Mouse (Mus musculus): Measurements from ENCODE around the gene Gpatch2. TPM values are rescaled to one million over a fixed set of nuclear protein-coding genes. Genes with fewer than 3 reads are reported as not detected.

Gpatch2 gene
- polyA plus RNA-seq, 1 experiment: 11.6 TPM

DNA sequence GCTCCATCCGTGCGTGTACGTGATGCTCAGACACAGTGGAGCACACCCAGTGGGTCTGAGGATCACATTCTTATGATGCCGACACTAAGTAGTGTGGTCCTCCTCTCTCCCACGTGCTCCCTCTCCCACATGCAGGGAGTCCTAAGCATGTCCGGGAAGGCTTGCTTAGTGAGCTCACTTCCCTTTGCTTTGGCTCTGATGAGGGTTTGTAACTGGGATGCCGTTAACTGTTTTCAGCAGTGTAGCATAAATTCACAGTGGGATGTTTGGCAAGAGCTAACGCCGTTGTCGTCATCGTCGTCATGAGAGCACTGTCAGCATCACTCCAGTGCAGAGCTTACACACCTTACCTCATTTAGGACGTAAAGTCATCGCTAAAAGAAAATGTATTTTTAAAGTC is 133.6 kb downstream of the Gpatch2 start:
- no peaks in the 10 kb centered on the region for H3K4me1 ChIP-seq (ENCODE audit: control insufficient read depth, insufficient read depth, low read length)
- H3K4me3 ChIP-seq (ENCODE audit: insufficient read depth, low read length): no peak overlapping the region
- TF ChIP-seq POLR2A (IDR thresholded peaks at IDR 0.05; ENCODE audit: borderline replicate concordance, low read depth, low read length): no peak
- TF ChIP-seq CTCF (IDR thresholded peaks at IDR 0.05; ENCODE audit: low read depth, low read length): no peak

DNA sequence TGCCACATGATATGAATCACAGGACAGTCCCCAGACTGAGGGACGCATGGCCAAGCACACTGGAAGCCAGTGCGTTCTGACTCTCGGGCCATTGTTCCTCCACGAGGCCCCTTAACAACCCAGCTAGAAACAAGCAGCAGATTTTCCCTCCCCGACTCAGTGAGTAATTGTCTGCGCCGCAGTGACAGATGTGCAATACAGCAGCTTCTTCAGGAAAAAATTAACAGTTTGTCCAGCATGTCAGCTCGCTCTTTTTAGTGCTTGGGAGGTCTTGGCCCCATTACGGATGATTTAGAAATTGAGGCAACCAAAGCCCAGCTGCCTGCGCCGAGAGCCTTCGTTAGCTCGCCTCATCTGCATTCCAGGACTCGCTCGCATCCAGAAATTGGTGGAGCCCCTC is 140.9 kb downstream of the Gpatch2 start:
- Histone ChIP-seq H3K4me3 (ENCODE audit: insufficient read depth, low read length) (no peak overlapping the region), H3K27ac (ENCODE audit: insufficient read depth, low read depth, low read length) (no peak overlapping the region), H3K4me1 (ENCODE audit: control insufficient read depth, insufficient read depth, low read length) (no peaks in the 10 kb centered on the region)
- no peak for TF ChIP-seq POLR2A (IDR thresholded peaks at IDR 0.05; ENCODE audit: borderline replicate concordance, low read depth, low read length)
- no peak for TF ChIP-seq CTCF (IDR thresholded peaks at IDR 0.05; ENCODE audit: low read depth, low read length)

More for the DNA sequence above, 133.6 kb downstream of the Gpatch2 start:
- no peak overlapping the region for H3K27ac ChIP-seq (ENCODE audit: insufficient read depth, low read depth, low read length)

DNA sequence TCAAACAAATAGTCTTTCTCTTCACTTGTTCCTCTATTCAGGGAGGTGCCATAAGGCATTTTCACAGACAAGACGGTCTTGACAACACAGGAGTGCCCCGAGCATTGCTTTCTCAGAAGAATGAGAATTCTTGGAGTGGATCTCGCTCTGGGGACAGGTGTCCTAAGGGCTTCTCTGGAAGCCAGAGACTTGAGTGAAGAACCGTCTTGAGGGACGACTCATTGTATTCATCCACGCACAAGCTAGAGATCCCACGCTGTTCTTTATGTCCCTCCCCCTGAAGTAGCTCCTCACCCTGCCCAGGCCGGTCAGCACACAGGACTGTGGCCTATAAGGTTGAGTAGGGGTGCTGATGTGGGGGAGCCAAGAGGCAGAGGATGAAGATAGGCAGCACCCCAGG is 141.6 kb downstream of the Gpatch2 start:
- H3K4me1 ChIP-seq (ENCODE audit: control insufficient read depth, insufficient read depth, low read length): no peaks in the 10 kb centered on the region
- no peak overlapping the region for H3K4me3 ChIP-seq (ENCODE audit: insufficient read depth, low read length)
- no peak overlapping the region for H3K27ac ChIP-seq (ENCODE audit: insufficient read depth, low read depth, low read length)
- TF ChIP-seq POLR2A (IDR thresholded peaks at IDR 0.05; ENCODE audit: borderline replicate concordance, low read depth, low read length): no peak
- TF ChIP-seq CTCF (IDR thresholded peaks at IDR 0.05; ENCODE audit: low read depth, low read length): no peak

DNA sequence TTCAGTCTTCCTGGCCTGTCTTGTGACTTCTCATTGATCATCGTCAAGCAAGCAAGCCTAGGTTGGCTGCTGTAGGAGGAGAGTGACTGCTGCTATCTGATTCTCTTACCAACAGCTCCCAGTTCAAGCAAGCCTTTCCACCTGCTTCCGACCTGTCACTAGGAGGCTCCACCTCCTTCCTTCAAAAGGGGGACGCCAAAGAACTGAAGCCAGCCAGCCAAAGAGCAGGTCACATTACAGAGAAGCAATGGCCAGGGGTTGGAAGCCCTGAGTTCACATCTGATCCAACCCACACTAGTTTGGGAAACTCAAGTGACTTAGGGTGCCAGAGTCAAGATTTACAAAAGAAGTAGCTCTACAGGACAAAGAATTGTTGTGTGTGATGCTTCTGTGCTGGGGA is 144.9 kb downstream of the Gpatch2 start:
- no peaks in the 10 kb centered on the region for H3K4me1 ChIP-seq (ENCODE audit: control insufficient read depth, insufficient read depth, low read length)
- no peak overlapping the region for H3K4me3 ChIP-seq (ENCODE audit: insufficient read depth, low read length)
- H3K27ac ChIP-seq (ENCODE audit: insufficient read depth, low read depth, low read length): no peak overlapping the region
- TF ChIP-seq POLR2A (IDR thresholded peaks at IDR 0.05; ENCODE audit: borderline replicate concordance, low read depth, low read length) (no peak), CTCF (IDR thresholded peaks at IDR 0.05; ENCODE audit: low read depth, low read length) (no peak)

DNA sequence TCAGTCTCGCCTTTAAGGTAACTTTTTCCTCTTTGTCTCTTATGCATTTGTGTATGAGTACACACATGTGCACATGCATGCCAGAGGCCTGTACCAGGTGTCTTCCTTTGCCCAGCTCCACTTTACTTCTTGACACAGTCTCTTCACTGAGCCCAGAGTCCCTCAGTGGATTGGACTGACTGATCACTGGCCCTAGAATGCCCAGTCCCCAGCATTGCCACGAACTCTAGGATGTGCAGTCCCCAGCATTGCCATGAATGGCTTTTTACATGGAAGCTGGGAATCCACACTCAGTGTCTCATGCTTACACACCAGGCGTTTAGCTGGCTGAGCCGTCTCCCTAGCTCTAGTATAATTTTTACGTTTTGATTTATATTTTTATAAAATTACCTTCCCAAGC is 147.2 kb downstream of the Gpatch2 start:
- no peak overlapping the region for H3K27ac ChIP-seq (ENCODE audit: insufficient read depth, low read depth, low read length)
- H3K4me3 ChIP-seq (ENCODE audit: insufficient read depth, low read length): no peak overlapping the region
- H3K4me1 ChIP-seq (ENCODE audit: control insufficient read depth, insufficient read depth, low read length): no peaks in the 10 kb centered on the region
- no peak for TF ChIP-seq CTCF (IDR thresholded peaks at IDR 0.05; ENCODE audit: low read depth, low read length)
- no peak for TF ChIP-seq POLR2A (IDR thresholded peaks at IDR 0.05; ENCODE audit: borderline replicate concordance, low read depth, low read length)

DNA sequence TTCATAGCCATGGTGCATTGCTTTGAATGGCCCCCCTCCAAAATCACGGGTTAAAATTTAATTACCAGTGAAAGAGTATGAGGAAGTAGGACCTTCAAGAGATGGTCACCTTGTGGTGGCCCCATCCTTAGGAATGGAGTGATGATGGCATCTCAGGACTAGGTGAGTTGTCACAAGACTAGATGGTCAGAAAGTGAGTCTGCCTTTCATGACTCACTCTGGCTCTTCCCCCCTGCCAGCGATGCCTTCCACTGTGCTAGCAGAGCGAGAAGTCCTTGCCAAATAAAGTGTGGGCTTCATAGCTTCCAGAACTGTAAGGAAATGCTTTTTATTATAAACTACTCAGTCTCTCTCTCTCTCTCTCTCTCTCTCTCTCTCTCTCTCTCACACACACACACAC is 150.1 kb downstream of the Gpatch2 start:
- H3K4me3 ChIP-seq (ENCODE audit: insufficient read depth, low read length): no peak overlapping the region
- H3K4me1 ChIP-seq (ENCODE audit: control insufficient read depth, insufficient read depth, low read length): no peaks in the 10 kb centered on the region
- no peak for TF ChIP-seq CTCF (IDR thresholded peaks at IDR 0.05; ENCODE audit: low read depth, low read length)
- no peak overlapping the region for H3K27ac ChIP-seq (ENCODE audit: insufficient read depth, low read depth, low read length)

DNA sequence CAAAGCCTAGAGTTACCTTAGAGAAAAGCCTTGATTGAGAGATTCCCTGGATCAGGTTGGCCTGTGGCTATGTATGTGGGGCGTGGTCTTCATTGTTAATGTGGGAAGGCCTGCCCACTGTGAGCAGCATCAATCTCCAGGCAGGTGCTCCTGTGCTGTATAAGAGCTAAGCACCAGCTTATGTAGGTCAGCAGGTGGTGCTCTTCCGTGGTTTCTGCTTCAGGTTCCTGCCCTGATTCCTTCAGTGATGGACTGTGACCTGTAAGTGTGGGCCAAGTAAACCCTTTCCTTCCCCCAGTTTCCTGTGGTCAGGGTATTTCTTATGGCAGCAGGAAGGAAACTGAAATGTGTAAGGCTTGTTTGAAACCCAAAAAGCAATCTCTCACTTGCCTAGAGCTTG is 151.5 kb downstream of the Gpatch2 start:
- no peaks in the 10 kb centered on the region for H3K4me1 ChIP-seq (ENCODE audit: control insufficient read depth, insufficient read depth, low read length)

DNA sequence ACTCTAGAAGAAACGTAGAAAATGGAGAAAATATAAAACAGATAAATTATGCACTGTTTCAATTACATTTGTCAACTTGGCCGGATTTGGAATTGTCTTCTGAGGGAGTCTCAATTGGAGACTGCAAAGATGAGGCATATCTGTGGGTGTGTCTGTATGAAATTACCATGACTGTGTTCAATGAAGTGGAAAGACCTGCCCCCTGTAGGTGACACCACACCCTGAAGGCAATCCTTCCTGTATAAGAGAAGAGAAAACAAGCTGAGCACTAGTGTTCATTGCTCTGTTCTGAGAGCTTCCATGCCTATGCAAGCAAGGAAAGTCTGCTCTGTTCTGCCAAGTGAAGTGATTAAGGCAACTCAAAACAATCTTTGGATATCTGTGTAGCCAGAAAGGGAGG is 153.7 kb downstream of the Gpatch2 start:
- TF ChIP-seq POLR2A (IDR thresholded peaks at IDR 0.05; ENCODE audit: borderline replicate concordance, low read depth, low read length): no peak
- no peak for TF ChIP-seq CTCF (IDR thresholded peaks at IDR 0.05; ENCODE audit: low read depth, low read length)
- no peak overlapping the region for H3K4me3 ChIP-seq (ENCODE audit: insufficient read depth, low read length)
- H3K4me1 ChIP-seq (ENCODE audit: control insufficient read depth, insufficient read depth, low read length): no peaks in the 10 kb centered on the region
- no peak overlapping the region for H3K27ac ChIP-seq (ENCODE audit: insufficient read depth, low read depth, low read length)

More for the DNA sequence above, 151.5 kb downstream of the Gpatch2 start:
- H3K27ac ChIP-seq (ENCODE audit: insufficient read depth, low read depth, low read length): no peak overlapping the region
- TF ChIP-seq CTCF (IDR thresholded peaks at IDR 0.05; ENCODE audit: low read depth, low read length) (no peak), POLR2A (IDR thresholded peaks at IDR 0.05; ENCODE audit: borderline replicate concordance, low read depth, low read length) (no peak)
- no peak overlapping the region for H3K4me3 ChIP-seq (ENCODE audit: insufficient read depth, low read length)

DNA sequence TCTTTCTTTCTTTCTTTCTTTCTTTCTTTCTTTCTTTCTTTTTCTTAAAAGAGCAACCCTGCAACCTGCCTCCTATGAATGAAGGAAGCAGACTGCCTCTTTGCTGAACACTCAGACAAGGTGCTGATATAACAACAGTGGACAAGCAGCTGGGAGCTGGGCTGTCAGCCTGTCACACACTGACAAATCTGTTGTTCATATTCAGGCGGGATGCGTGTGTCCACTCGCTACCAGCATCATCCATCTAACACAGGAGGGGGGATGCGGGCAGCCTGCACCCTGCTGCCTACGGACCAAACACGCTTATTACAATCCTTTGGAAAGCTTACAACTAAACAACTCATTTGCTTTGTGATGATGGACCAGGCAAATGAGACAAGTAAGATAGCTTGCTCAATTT is 158.2 kb downstream of the Gpatch2 start:
- H3K27ac ChIP-seq (ENCODE audit: insufficient read depth, low read depth, low read length): no peak overlapping the region
- no peak overlapping the region for H3K4me3 ChIP-seq (ENCODE audit: insufficient read depth, low read length)
- H3K4me1 ChIP-seq (ENCODE audit: control insufficient read depth, insufficient read depth, low read length): no peaks in the 10 kb centered on the region
- TF ChIP-seq POLR2A (IDR thresholded peaks at IDR 0.05; ENCODE audit: borderline replicate concordance, low read depth, low read length) (no peak), CTCF (IDR thresholded peaks at IDR 0.05; ENCODE audit: low read depth, low read length) (no peak)

DNA sequence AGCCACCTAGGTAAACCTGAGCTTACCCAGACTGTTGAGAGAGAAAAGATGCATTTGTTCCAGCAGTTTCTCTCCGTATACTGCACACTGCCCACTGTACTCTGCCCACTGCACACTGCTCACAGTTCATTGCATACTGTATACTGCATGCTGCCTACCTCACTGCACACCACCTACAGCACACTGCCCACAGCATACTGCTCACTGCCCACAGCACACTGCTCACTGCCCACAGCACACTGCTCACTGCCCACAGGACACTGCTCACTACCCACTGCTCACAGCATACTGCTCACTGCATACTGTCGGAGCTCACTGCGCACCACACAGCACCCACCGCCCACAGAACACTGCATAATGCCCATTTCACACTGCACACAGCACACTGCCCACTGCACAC is 159.1 kb downstream of the Gpatch2 start:
- Histone ChIP-seq H3K27ac (ENCODE audit: insufficient read depth, low read depth, low read length) (no peak overlapping the region), H3K4me3 (ENCODE audit: insufficient read depth, low read length) (no peak overlapping the region), H3K4me1 (ENCODE audit: control insufficient read depth, insufficient read depth, low read length) (no peaks in the 10 kb centered on the region)
- TF ChIP-seq POLR2A (IDR thresholded peaks at IDR 0.05; ENCODE audit: borderline replicate concordance, low read depth, low read length): no peak
- no peak for TF ChIP-seq CTCF (IDR thresholded peaks at IDR 0.05; ENCODE audit: low read depth, low read length)
